Comparison of ENCODE assay signal across 8 mouse cellular contexts in the genomic region with DNA sequence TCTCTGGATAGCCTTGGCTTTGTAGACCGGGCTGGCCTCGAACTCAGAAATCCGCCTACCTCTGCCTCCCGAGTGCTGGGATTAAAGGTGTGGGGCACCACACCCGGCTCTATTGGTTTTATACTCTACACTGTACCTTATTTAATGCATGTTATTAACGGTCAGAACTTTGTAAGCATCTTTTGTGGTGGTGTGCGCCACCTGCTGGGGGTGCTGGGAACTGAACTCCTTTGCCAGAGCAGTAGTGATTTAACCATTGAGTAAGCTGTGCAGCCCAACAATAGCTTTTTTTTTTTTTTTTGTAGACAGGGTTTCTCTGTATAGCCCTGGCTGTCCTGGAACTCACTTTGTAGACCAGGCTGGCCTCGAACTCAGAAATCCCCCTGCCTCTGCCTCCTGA. TPM values are rescaled to one million over a fixed set of nuclear protein-coding genes. Genes with fewer than 3 reads are reported as not detected.
DNase-seq lines count a peak whose midpoint lies in the region; ATAC-seq and TF ChIP-seq lines count a peak whose summit lies in the region.
"Not testable (repeated sequence)": the region's sequence is repeated elsewhere in the genome, so short reads cannot be mapped to it uniquely, and the experiment has no call there.

No protein-coding gene starts in this region.

- peak; percentile 92 to 94 for DNase-seq in B cell, adult 2 months
- DNase-seq in adrenal gland, postnatal 36 days, result peak; percentile 83 to 86
- peak; percentile 51 for DNase-seq in embryo, embryonic 11.5 days (ENCODE audit: low read depth, low spot score)
- peak; percentile 54 to 70 for DNase-seq in gastrocnemius, postnatal 4 days (ENCODE audit: low spot score in 2 of 2)
- peak; percentile 84 for DNase-seq in kidney, adult 9 months
- peak; percentile 72 for DNase-seq in limb, embryonic 14.5 days (ENCODE audit: low spot score)
- peak; percentile 66 to 80 for DNase-seq in spleen, postnatal 14 days (ENCODE audit: low spot score in 2 of 2)

- 44% methylated on average over 7 of the region's 8 CpGs for WGBS in limb, embryonic 14.5 days

- TF ChIP-seq POLR2A in limb, embryonic 14.5 days (IDR thresholded peaks at IDR 0.05; ENCODE audit: borderline replicate concordance, extremely low read depth, insufficient read depth, insufficient read length), result not testable (repeated sequence)

- H3K36me3 ChIP-seq in limb, embryonic 14.5 days (ENCODE audit: control insufficient read depth, insufficient read depth, low read length), result peaks cover 58% of the 10 kb centered on the region

- not testable (repeated sequence) for H3K9ac ChIP-seq in limb, embryonic 14.5 days (ENCODE audit: low read depth, low read length, severe bottlenecking)

- not testable (repeated sequence) for H3K4me1 ChIP-seq in limb, embryonic 14.5 days (ENCODE audit: control insufficient read depth, insufficient read depth, low read length)

- H3K4me3 ChIP-seq in limb, embryonic 14.5 days (replicated peaks; ENCODE audit: low read length), result not testable (repeated sequence)

- not testable (repeated sequence) for ATAC-seq in limb, embryonic 14.5 days (ENCODE audit: low FRiP score, low read depth)
- ATAC-seq in monocyte, adult 5-6 weeks (replicated peaks; ENCODE audit: insufficient number of reproducible peaks, low FRiP score, low TSS enrichment, poor library complexity, severe bottlenecking), result peak; percentile 86

- not testable (repeated sequence) for H3K4me2 ChIP-seq in limb, embryonic 14.5 days (replicated peaks; ENCODE audit: low read depth, low read length, severe bottlenecking)

- H3K9me3 ChIP-seq in limb, embryonic 14.5 days (ENCODE audit: control insufficient read depth, low read length), result not testable (repeated sequence)

- H3K27ac ChIP-seq in limb, embryonic 14.5 days (replicated peaks; ENCODE audit: low read depth, low read length), result not testable (repeated sequence)

- not testable (repeated sequence) for H3K27me3 ChIP-seq in limb, embryonic 14.5 days (ENCODE audit: control insufficient read depth, insufficient read depth, low read length)

RNA-seq across cellular contexts. Expression of gene Ddx46, which starts 5.7 kb away (rescaled TPM):
- 10 to 100 TPM; 36.5 to 42.6 TPM for total RNA-seq in adrenal gland, postnatal 36 days (2021)
- total RNA-seq in gastrocnemius, postnatal 4 days (2021), result 10 to 100 TPM; 28.2 to 35.0 TPM
- polyA plus RNA-seq in limb, embryonic 14.5 days (2012; rRNA removed), result 36.5 and 48.7 TPM in 2 replicates
- 33.0 and 36.0 TPM in 2 replicates for polyA plus RNA-seq in limb, embryonic 14.5 days (2014; fragmentation: Nextera tagmentation; extraction: Ambion mirVana)
- 123 to 183 TPM (median 145 TPM) in 3 replicates for total RNA-seq in monocyte, adult 5-6 weeks (2017)

RNA-seq across cellular contexts. Expression of gene Caml, which starts 17.7 kb away (rescaled TPM):
- total RNA-seq in adrenal gland, postnatal 36 days (2021), result 10 to 100 TPM; 32.8 to 34.0 TPM
- 10 to 100 TPM; 22.2 to 22.7 TPM for total RNA-seq in gastrocnemius, postnatal 4 days (2021)
- 55.3 and 60.7 TPM in 2 replicates for polyA plus RNA-seq in limb, embryonic 14.5 days (2012; rRNA removed)
- polyA plus RNA-seq in limb, embryonic 14.5 days (2014; fragmentation: Nextera tagmentation; extraction: Ambion mirVana), result 59.4 and 60.4 TPM in 2 replicates
- 26.6 to 41.4 TPM (median 37.6 TPM) in 3 replicates for total RNA-seq in monocyte, adult 5-6 weeks (2017)

RNA-seq across cellular contexts. Expression of gene B4galt7, which starts 40.8 kb away (rescaled TPM):
- 10 to 100 TPM; 13.4 to 16.6 TPM for total RNA-seq in adrenal gland, postnatal 36 days (2021)
- 10 to 100 TPM; 11.0 to 12.1 TPM for total RNA-seq in gastrocnemius, postnatal 4 days (2021)
- 39.3 and 53.0 TPM in 2 replicates for polyA plus RNA-seq in limb, embryonic 14.5 days (2012; rRNA removed)
- polyA plus RNA-seq in limb, embryonic 14.5 days (2014; fragmentation: Nextera tagmentation; extraction: Ambion mirVana), result 10.1 and 12.5 TPM in 2 replicates
- total RNA-seq in monocyte, adult 5-6 weeks (2017), result 23.1 to 47.1 TPM (median 26.2 TPM) in 3 replicates

RNA-seq across cellular contexts. Expression of gene B230219D22Rik, which starts 52.4 kb away (rescaled TPM):
- 10 to 100 TPM; 63.5 to 65.7 TPM for total RNA-seq in adrenal gland, postnatal 36 days (2021)
- 10 to 100 TPM; 48.9 to 49.4 TPM for total RNA-seq in gastrocnemius, postnatal 4 days (2021)
- 75.9 and 87.5 TPM in 2 replicates for polyA plus RNA-seq in limb, embryonic 14.5 days (2012; rRNA removed)
- polyA plus RNA-seq in limb, embryonic 14.5 days (2014; fragmentation: Nextera tagmentation; extraction: Ambion mirVana), result 60.7 and 67.8 TPM in 2 replicates
- 37.5 to 51.1 TPM (median 49.4 TPM) in 3 replicates for total RNA-seq in monocyte, adult 5-6 weeks (2017)
